Mouse (Mus musculus) frontal cortex, postnatal 10 days (tissue): ENCODE measurements around the gene Casz1.

Experiments used
- DNase-seq, 2 experiments: peaks; one replicate each; pipeline ENCODE4 v3.0.0; 2022; ENCODE audit warnings: low spot score in 2 of 2, mixed read lengths in 1 of 2

Casz1 gene

DNA sequence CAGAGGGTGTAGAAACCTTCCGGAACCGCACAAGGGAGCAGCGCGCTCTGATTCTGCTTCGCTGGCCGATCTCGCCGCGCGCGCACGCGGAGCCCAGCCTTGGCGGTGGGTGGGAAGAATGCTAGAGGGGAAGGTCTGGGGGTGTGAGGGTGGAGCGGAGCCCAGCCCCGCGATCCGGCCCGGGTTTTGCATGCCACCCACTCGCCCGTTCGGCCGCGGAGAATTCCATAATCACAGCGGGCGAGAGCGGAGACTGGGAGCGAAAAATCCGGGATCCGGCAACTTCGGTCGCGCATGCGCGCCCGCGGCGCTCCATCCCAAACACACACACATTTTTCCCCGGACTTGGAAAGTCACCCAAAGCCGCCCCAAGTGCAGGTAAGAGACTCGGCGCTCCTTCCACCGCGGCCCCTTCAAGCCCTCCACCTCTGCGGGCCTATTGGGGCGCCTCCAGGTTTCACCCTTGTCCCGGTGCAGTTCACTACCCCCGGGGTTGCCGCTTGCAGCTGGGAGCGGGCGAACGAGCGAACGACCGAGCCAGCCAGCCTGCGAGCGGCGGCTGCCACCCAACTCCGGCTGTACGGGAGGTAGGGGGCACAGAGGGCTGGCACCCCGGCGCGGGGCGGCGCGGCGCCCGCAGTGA is at the start of gene Casz1:
Casz1 (plus strand) TSS at position 293 of the 643 bp plus-strand sequence.
- DNase-seq, result peak; percentile 70 to 86

DNA sequence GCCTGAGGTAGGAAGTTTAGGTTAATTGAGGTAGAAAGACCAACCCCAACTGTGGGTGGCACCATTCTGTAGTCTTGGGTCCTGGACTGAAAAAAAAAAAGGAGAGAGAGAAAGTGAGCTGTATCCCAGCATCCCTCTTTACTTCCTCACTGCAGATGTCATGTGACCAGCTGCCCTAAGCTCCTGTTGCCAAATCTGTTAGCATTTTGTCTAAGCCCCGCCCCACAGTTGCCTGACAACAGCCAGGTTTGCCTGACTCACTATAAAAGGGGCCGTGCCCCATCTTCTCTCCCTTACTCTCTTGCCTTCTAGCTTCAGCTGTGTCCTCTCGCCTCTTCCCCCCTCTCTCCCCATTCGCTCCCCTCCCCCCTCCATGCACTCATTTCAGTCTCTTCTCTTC is 45.4 kb upstream of the Casz1 start:
- no peak for DNase-seq

- no peak for DNase-seq
These were observed 44.1 kb upstream of the Casz1 start for GRCm38 (mm10) chr4:148760152-148760551.

DNA sequence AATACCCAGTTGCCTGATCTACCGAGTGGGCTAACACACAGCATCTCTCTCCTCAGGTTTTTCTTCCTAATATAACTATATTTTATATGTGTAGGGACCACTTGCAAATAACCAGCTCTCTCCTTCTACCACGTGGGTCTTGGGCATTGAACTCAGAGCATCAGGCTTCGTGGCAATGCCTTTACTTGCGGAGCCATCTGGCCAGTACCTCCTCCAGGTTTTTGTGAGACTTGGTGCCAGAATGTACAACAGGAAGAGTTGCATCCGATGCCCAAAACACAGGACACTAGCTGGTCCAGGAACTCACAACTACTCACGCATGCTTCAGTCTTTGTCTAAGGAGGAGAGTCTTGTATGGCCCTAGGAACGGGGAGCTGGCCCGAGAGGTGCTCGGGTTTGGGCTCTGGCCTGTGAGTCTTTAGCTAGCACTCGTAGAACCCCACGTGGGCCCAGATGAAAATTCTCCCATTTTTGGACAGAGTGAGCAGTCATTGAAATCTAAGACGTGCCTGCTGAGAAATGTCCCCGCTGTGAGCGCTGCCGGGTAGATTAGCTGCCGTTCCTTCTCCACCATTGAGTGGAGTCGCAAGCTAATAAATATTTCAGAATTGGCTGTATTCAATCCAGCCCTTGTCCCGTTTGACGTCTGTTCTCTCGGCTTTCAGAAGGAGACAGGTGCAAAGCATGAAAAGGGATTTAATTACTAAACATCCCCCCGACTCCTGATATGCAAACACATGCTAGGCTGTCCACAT is 38.0 kb upstream of the Casz1 start:
- no peak for DNase-seq

GRCm38 (mm10) chr4:148767655-148768305 is 36.4 kb upstream of the Casz1 start:
- no peak for DNase-seq

DNA sequence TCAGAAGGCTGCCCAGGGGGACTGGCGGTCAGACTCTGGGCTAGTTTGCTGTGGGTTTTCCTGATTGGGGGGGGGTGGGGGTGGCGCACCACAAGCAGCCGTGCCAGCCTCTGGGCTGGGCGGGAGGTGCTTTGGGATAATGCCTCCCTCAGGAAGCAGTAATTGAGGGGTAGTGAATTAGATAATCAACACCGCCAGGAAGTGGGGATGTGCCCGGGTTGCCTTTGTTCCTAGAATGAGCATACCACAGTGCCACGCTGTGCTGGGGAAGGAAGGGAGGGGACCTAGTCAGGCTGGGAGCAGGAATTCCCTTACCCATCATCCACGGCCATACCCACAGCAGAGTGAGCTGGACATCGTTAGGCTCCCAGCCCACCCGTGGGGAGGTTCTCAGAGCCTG is 35.6 kb upstream of the Casz1 start:
- DNase-seq, result no peak

DNA sequence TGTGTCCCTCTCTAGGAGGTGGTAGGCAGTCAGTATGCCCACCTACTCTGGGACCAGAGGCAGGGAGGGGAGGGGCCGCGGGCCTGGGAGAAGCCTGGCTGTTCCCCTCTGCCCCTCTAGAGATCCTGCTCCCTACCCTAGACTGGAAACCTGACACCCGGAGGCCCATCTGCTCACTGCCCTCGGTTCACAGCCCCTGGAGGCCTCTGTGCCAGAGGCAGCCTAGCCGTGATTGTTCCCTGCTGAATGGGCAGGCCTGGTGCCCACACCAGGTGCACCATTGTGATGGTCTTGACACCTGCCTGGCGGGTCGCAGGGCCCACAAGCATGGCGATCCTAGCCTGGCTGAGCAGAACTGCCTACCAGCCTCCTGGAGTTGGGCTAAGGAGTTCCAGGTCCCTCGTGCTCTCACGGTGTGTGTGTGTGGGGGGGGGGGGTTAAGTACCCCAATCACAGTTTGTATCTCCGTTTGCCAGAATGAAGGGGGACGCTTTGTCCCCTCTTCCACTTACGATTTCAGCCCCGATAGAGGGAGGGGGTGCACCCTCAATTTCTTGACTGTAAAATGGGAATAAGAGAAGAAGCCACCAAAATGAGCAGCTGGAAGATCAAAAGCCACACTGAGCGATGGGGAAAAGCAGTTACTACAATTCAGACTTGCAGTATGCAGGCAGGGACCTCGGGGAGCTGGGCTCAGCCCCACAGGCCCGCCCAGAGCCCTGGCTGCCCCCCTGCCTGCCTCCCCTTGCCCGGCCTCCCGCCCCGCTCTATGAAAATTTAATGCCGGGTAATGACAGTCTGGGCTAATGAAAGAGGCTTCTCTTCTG is 33.4 kb upstream of the Casz1 start:
- DNase-seq, result no peak

DNA sequence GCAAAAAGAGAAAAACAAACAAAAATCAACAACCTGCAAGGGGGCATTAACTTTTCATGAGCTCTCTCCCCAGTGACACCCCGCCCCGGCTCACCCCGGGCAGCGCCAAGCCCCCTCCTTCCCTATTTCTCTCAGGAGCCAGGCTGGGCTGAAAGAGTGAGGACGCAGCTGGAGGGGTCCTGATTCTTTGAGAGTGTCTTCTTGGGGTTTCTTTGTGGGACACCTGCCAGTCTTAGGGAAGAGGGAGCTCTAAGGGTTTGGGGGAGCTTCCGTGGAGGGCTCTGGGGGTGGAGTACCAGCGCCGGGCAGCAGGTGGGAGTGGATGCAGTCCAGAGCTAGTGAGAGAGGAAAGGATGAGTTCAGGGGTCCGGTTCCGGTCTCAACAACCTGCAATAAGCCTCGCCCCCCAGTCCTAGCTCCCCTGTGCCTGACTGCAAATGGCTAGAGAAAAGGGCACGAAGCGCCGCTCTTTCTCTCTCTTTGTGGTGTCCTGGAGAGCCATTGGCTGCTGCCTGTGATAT is 32.8 kb upstream of the Casz1 start:
- DNase-seq, result no peak

- DNase-seq, result no peak
These were observed 31.6 kb upstream of the Casz1 start for GRCm38 (mm10) chr4:148772658-148773057.

GRCm38 (mm10) chr4:148774036-148774435 is 30.2 kb upstream of the Casz1 start:
- no peak for DNase-seq

GRCm38 (mm10) chr4:148775476-148776269 is 28.6 kb upstream of the Casz1 start:
- DNase-seq, result no peak

- DNase-seq, result no peak
These were observed 24.1 kb upstream of the Casz1 start for GRCm38 (mm10) chr4:148780097-148780621.

- no peak for DNase-seq
These were observed 22.7 kb upstream of the Casz1 start for GRCm38 (mm10) chr4:148781516-148781915.

DNA sequence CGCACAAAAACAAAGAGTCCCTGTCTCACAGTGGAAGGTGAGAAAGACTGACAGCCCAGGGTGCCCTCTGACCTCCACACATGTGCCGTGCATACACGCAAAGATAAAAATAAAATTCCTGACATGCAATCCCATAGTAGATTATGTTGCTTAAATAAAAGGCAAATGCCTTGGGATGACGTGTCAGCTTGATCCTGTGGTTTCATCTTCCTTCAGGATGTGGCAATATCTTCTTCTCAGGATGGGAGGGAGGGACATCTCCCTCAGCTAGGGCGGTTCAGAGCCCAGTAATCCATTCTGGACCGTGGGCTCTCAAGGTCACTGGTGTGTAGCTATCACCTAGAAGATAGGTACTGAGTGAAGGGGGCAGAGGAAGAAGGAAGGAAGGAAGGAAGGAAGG is 21.3 kb upstream of the Casz1 start:
- DNase-seq, result no peak

DNA sequence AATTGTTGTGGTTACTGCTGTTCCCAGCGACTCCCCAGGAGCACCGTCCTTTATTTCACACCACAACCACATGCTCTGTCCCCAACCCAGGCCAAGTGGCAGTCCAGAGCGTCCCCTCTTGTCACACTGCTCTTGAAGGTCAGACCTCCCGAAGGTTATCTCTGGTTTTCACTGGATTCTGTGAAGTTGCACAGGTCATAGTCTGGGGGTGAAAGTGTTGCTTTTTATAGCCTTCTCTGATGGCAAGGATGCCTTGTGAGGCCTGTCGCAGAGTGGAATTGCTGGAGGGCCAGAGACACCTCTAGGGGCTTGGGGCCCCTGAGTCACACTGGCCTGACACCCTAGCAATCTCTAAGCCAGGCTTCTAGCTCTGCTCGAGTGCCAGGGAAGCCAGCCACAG is 20.5 kb upstream of the Casz1 start:
- no peak for DNase-seq

DNA sequence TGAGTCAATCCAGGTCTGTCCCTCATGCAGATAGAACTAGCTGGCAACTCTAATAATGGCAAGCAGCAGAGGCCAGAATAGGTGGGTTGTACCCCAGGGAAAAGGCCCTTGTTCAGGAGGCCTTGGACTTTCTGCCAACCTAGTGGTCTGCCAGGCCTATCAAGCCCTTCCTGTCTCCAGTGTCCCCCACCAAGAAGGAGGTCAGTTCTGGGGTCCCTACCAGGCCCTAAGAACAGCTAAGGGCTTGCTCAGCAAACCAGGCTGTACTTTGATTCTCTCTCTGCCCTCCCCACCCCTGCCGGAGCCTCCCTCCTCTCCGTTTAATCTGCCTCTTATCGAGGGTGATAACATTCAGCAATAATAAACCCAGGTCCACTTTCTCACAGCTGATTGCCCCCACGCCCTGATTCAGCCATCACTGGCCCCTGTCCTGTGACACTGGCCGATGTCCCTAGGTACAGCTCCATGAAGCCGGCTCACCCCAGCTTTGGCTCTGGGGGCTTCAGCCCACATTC is 19.1 kb upstream of the Casz1 start:
- no peak for DNase-seq

GRCm38 (mm10) chr4:148785995-148786394 is 18.2 kb upstream of the Casz1 start:
- no peak for DNase-seq

- DNase-seq, result no peak
These were observed 13.3 kb upstream of the Casz1 start for GRCm38 (mm10) chr4:148790940-148791339.

DNA sequence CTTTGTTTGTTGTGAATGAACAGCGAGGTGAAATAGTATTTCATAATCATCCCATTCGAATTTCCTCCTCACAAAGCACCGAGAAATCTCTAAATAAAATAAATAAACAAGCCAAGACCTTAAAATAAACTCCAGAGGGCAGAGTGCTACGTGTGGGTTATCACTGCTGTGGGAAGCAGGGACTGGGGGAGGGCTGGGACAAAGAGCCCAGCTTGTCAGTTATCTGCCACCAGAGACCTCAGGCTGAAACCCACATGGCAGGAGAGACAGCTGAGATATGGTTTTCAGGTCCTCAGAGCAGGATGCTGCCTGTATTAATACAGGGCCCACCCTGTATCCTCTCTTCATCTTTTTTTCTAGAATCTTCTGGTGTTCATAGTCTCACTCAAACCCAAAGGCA is 9.2 kb upstream of the Casz1 start:
- no peak for DNase-seq

GRCm38 (mm10) chr4:148797475-148798324 is 6.5 kb upstream of the Casz1 start:
- no peak for DNase-seq
